Mouse (Mus musculus) hindbrain, embryonic 11.5 days (tissue): ENCODE data around the gene Zfp106. TPM values are rescaled to one million over a fixed set of nuclear protein-coding genes. Genes with fewer than 3 reads are reported as not detected.

ENCODE experiments used
- ATAC-seq: fragments of 200-750 bp; cut with Nextera tagmentation; 2 replicates; pipeline ENCODE4 v1.8.0; 2017; ENCODE audit warnings: mild to moderate bottlenecking, moderate TSS enrichment, moderate library complexity; ENCODE audit not compliant: low FRiP score
- DNase-seq: peaks from one replicate; pipeline ENCODE4 v3.0.0-alpha.2; 2015; ENCODE audit warnings: low spot score
- H3K27ac ChIP-seq: fragments of 300-500 bp; sonication (generic); 2 replicates; pipeline ENCODE4 v1.5.1; 2014; ENCODE audit warnings: mild to moderate bottlenecking, low read depth, low read length
- H3K27me3 ChIP-seq: fragments of 300-500 bp; sonication (generic); 2 replicates; pipeline ENCODE4 v1.6.1; 2014; ENCODE audit warnings: mild to moderate bottlenecking, low read length, moderate library complexity, mixed read lengths; ENCODE audit not compliant: control insufficient read depth, insufficient read depth
- H3K36me3 ChIP-seq: fragments of 300-500 bp; sonication (generic); 2 replicates; pipeline ENCODE4 v1.6.1; 2014; ENCODE audit warnings: mild to moderate bottlenecking, low read length, moderate library complexity, mixed read lengths; ENCODE audit not compliant: control insufficient read depth, insufficient read depth
- H3K4me1 ChIP-seq: fragments of 300-500 bp; sonication (generic); replicated peaks from 2 replicates; pipeline ENCODE4 v1.6.1; 2014; ENCODE audit warnings: low read length, mixed read lengths; ENCODE audit not compliant: control insufficient read depth, insufficient read depth
- H3K4me2 ChIP-seq: fragments of 300-500 bp; sonication (generic); replicated peaks from 2 replicates; pipeline ENCODE4 v1.6.1; 2014; ENCODE audit warnings: mild to moderate bottlenecking, low read depth, low read length
- H3K4me3 ChIP-seq: fragments of 300-500 bp; sonication (generic); 2 replicates; pipeline ENCODE4 v1.5.1; 2014; ENCODE audit warnings: low read depth, low read length
- H3K9ac ChIP-seq: fragments of 300-500 bp; sonication (generic); 2 replicates; pipeline ENCODE4 v1.6.1; 2014; ENCODE audit warnings: low read depth, low read length
- H3K9me3 ChIP-seq: fragments of 300-500 bp; sonication (generic); 2 replicates; pipeline ENCODE4 v1.6.1; 2016; ENCODE audit warnings: low read length; ENCODE audit not compliant: control insufficient read depth
- WGBS: fragments of 180-500 bp; shearing (Covaris S2); extraction: QIAGEN DNeasy Blood & Tissue Kit; methylation state at CpG from one replicate; pipeline ENCODE4 v1.1.7; 2014; 5-methylcytosine and 5-hydroxymethylcytosine counted together
- polyA plus RNA-seq: library from polyadenylated mRNA; unstranded; fragments of >200 nt; fragmentation: Nextera tagmentation; extraction: Ambion mirVana; gene quantifications from 2 replicates; pipeline ENCODE4 v1.2.1, GENCODE M21; 2014

Zfp106 gene
- polyA plus RNA-seq, 1 experiment from 2014 or later: 72.6 TPM

DNA sequence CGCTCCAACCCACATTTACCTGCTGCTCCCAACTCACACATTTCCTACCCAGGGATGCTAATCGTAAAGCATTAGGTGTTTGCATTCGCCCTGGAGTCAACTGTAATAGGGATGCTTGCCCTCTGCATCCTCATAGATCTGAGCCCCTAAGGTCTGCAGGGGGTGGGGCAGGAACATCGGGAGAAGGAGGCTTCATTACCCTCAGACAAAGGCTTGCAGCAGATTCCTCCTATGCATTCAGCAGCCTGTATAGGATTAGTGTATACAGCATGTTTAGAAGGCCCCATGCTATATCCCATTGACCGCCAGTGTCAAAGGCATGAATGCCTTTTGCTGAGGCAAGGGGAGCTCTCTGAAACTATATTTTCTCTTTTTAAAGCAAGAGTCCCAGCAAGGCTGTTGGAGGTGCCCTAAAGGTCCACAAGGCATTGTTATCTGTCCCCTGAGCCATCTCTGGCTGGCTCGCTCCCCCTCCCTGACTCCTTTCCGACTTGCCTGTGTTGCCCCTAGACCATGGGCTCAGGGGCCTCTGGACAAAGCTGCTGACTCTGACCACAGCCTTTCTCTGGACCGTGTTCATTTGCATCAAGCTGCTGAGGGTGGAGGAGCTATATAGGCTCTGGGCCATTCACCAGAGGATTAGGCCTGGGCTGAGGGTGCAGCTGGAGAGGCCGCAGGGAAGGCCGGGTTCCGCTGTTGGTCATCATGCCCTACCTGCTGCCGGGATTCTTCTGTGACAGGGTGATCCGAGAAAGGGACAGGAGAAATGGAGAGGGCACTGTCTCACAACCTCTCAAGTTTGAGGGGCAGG is 87.2 kb downstream of the Zfp106 start:
- no peak overlapping the region for H3K4me3 ChIP-seq
- H3K27me3 ChIP-seq: no peaks in the 10 kb centered on the region
- no peaks in the 10 kb centered on the region for H3K36me3 ChIP-seq
- H3K4me1 ChIP-seq: no peaks in the 10 kb centered on the region
- no peak overlapping the region for H3K9ac ChIP-seq
- 67% methylated on average over 13 of the region's 13 CpGs for WGBS
- no peaks in the 10 kb centered on the region for H3K9me3 ChIP-seq
- no peak for ATAC-seq
- DNase-seq: no peak
- no peak overlapping the region for H3K27ac ChIP-seq
- no peak overlapping the region for H3K4me2 ChIP-seq

DNA sequence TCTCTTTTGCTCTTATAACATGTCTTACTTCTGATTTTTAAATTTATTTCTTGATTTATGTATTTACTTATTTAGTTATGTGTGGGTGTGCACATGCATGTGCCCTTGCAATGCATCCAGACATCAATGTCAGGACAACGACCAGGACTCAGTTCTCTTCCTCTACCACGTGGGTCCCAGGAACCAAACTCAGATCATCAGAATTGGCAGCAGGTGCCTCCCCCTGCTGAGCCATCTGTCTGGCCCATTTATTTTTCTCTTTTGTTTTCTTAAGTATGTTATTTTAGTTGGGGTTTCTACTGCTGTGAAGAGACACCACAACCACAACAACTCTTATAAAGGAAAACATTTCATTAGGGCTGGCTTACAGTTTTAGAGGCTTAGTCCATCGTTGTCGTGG is 92.8 kb downstream of the Zfp106 start:
- no peak for DNase-seq
- no peaks in the 10 kb centered on the region for H3K4me1 ChIP-seq
- WGBS: 77% methylated on average over 4 of the region's 4 CpGs

DNA sequence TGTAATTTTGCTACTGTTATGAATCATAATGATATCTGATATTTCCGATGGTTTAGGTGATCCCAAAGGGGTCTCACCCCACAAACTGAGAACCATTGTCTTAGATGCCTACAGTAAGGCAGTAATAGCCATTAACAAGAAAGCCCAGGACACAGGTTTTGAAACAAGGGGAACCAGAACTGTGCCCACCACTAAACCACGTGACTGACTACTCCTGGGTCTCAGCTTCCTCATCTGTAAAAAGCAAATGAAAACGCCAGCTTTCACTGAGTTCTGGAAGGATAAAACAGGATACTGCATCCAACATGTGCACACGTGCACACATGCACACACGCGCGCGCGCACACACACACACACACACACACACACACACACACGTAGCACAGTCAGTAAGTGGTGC is 93.9 kb downstream of the Zfp106 start:
- no peak overlapping the region for H3K9ac ChIP-seq
- H3K36me3 ChIP-seq: no peaks in the 10 kb centered on the region
- no peak overlapping the region for H3K4me3 ChIP-seq
- WGBS: 92% methylated on average over 10 of the region's 10 CpGs
- no peak overlapping the region for H3K4me2 ChIP-seq
- no peak overlapping the region for H3K27ac ChIP-seq
- H3K27me3 ChIP-seq: no peaks in the 10 kb centered on the region
- no peaks in the 10 kb centered on the region for H3K4me1 ChIP-seq
- no peaks in the 10 kb centered on the region for H3K9me3 ChIP-seq
- no peak for DNase-seq
- no peak for ATAC-seq

More for the DNA sequence above, 92.8 kb downstream of the Zfp106 start:
- Histone ChIP-seq H3K9ac (no peak overlapping the region), H3K4me2 (no peak overlapping the region), H3K27ac (no peak overlapping the region), H3K9me3 (no peaks in the 10 kb centered on the region), H3K27me3 (no peaks in the 10 kb centered on the region), H3K4me3 (no peak overlapping the region), H3K36me3 (no peaks in the 10 kb centered on the region)
- no peak for ATAC-seq

DNA sequence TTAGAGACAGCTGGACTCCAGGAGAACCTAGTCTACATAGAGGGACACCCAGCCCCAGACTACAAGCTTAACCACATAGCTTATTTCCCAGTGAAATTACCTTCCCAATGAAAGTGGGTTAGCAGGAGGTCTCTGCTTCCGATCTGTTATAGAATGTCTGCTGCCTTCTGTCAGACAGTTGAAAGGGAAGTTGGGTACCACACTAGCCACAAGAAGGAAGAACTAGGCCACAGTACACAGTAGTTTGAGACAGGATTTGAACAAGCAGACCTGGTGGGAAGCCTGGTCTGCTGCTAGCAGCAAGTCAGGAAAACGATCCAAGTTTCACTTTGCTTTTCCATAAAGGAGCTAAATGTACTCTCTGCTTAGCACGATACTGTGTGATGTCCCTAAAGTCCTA is 94.4 kb downstream of the Zfp106 start:
- H3K4me3 ChIP-seq: no peak overlapping the region
- no peaks in the 10 kb centered on the region for H3K27me3 ChIP-seq
- no peak overlapping the region for H3K4me2 ChIP-seq
- ATAC-seq (no peak), DNase-seq (no peak)
- H3K27ac ChIP-seq: no peak overlapping the region
- no peaks in the 10 kb centered on the region for H3K9me3 ChIP-seq
- H3K36me3 ChIP-seq: no peaks in the 10 kb centered on the region
- 86% methylated on average over 3 of the region's 3 CpGs for WGBS
- no peaks in the 10 kb centered on the region for H3K4me1 ChIP-seq
- H3K9ac ChIP-seq: no peak overlapping the region

DNA sequence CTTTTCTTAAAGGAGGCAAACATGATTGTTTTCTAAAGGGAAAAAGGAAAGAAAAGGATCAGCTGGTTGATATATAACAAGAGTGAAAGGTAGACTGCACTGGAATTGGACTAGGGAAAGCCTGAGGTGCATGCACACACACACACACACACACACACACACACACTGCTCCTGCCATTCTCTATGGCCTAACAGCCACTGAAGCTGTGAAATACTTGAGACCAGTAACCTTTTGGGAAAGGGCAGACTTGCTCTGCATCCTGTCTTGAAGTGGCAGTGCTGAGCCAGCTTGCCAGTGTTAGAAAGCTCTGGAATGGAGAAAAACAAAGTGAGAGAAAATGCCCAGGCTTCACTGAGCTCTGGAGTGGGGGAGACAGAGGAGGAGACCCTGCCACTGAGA is 95.6 kb downstream of the Zfp106 start:
- ATAC-seq (no peak), DNase-seq (no peak)
- H3K4me1 ChIP-seq: no peaks in the 10 kb centered on the region
- no peak overlapping the region for H3K4me3 ChIP-seq
- H3K4me2 ChIP-seq: no peak overlapping the region
- H3K9ac ChIP-seq: no peak overlapping the region
- H3K9me3 ChIP-seq: no peaks in the 10 kb centered on the region
- H3K36me3 ChIP-seq: no peaks in the 10 kb centered on the region
- H3K27ac ChIP-seq: no peak overlapping the region
- no peaks in the 10 kb centered on the region for H3K27me3 ChIP-seq

DNA sequence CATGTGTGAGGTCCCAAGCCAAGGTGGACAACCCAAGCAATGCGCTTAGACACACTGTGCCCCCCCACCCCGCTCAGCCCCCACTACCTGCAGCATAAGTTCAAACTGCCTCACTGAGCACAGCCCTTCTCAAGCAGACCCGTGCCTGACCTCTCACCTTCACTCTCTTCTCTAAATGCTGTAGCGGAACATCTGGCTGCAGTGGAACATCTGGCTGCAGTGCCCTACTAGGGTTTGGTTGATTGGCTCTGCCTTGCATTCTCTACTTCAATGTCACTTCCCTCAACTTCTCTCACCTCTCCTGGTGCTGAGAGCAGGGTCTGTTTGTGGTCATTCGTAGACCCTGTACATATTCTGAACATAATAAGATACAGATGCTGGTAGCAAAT is 98.3 kb downstream of the Zfp106 start:
- Histone ChIP-seq H3K36me3 (no peaks in the 10 kb centered on the region), H3K4me3 (no peak overlapping the region), H3K9ac (no peak overlapping the region), H3K27me3 (no peaks in the 10 kb centered on the region), H3K4me2 (no peak overlapping the region), H3K27ac (no peak overlapping the region), H3K9me3 (no peaks in the 10 kb centered on the region), H3K4me1 (no peaks in the 10 kb centered on the region)
- DNase-seq (no peak), ATAC-seq (no peak)
- WGBS: 81% methylated on average over 5 of the region's 5 CpGs

DNA sequence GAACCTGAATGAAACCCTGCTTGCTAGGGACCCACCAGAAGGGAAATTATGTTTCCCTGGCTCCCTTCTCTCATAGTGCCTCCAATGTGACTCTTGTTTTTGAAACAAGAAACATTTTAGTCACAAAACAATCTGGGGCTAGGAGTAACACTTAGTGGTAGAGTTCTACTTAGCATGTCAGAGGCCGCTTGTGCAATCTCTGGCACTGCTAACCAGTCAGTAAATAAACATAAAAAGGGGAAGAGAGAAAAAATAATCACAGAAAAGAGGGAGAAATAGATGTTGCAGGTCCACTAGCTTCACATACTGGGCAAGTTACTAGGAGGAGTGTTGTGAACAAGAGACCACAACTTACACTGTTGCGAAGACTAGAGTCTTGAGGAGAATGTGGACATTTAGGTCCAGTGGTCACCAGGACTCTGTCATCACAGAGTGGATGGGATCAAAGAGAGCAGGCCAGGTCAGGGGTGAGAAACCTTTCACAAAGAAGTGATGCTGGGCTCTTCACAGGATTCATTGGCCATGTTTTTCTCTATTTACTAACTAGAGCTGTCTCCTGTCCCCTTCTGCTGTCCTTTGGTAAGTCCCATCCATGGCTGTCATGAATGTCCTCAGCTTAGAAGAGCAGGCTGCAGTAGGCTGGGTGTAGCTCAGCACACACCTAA is 98.8 kb downstream of the Zfp106 start:
- ATAC-seq: no peak
- H3K27me3 ChIP-seq: no peaks in the 10 kb centered on the region
- H3K4me3 ChIP-seq: no peak overlapping the region
- H3K4me1 ChIP-seq: no peaks in the 10 kb centered on the region
- no peaks in the 10 kb centered on the region for H3K9me3 ChIP-seq
- H3K4me2 ChIP-seq: no peak overlapping the region
- H3K36me3 ChIP-seq: no peaks in the 10 kb centered on the region
- no peak overlapping the region for H3K27ac ChIP-seq
- WGBS: 94% methylated on average over 2 of the region's 2 CpGs
- H3K9ac ChIP-seq: no peak overlapping the region
- no peak for DNase-seq

DNA sequence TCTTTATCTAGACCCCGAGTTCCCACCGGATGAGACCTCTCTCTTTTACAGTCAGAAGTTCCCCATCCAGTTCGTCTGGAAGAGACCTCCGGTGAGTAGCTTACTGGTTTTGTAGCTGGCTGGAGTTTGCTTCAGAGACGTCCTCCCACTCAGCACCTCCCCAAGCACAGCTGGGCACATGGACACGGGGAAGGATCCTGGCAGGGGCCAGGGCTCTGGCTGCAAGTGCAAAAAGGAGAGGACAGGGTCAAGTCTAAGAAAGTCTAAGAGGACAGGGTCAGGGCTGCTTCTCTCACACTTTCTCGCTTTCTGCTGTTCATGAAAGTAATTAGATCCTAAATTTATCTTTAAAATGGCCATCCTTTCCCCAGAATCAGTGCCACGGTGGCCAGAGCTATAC is 99.6 kb downstream of the Zfp106 start:
- WGBS: 81% methylated on average over 8 of the region's 8 CpGs

DNA sequence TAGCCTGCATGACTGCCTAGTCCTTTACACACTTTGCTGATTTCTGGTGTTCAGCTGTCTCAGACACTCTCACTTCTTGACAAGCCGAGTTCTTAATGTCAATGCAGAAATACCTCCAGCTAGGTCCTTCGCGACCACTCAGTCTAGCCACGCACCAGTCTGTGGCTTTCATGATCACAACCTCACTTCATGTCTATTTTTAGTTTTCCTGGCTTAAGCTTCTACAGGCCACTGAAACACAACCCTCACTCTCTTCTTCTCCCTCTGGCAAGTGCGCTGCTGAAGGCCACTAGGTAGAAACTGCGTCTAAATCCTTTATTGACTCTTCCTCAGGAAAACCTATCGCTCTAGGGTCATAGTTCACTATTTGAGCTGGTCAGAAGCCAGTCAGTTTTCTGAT is 100.3 kb downstream of the Zfp106 start:
- H3K36me3 ChIP-seq: no peaks in the 10 kb centered on the region
- H3K9ac ChIP-seq: no peak overlapping the region
- no peaks in the 10 kb centered on the region for H3K9me3 ChIP-seq
- H3K27ac ChIP-seq: no peak overlapping the region
- H3K4me2 ChIP-seq: no peak overlapping the region
- ATAC-seq: no peak
- no peak overlapping the region for H3K4me3 ChIP-seq
- no peak for DNase-seq
- no peaks in the 10 kb centered on the region for H3K4me1 ChIP-seq
- whole genome bisulfite sequencing: 96% methylated on average over 7 of the region's 7 CpGs
- no peaks in the 10 kb centered on the region for H3K27me3 ChIP-seq

More for the DNA sequence above, 99.6 kb downstream of the Zfp106 start:
- H3K4me3 ChIP-seq: no peak overlapping the region
- no peak overlapping the region for H3K9ac ChIP-seq
- ATAC-seq (no peak), DNase-seq (no peak)
- H3K4me1 ChIP-seq: no peaks in the 10 kb centered on the region
- no peaks in the 10 kb centered on the region for H3K36me3 ChIP-seq
- H3K4me2 ChIP-seq: no peak overlapping the region
- H3K9me3 ChIP-seq: no peaks in the 10 kb centered on the region
- H3K27me3 ChIP-seq: no peaks in the 10 kb centered on the region
- no peak overlapping the region for H3K27ac ChIP-seq
